In genomic region chr9:31176379-31177130, GRCm38 (mm10) we compare ENCODE assay signal across 8 mouse cellular contexts. TPM values are rescaled to one million over a fixed set of nuclear protein-coding genes. Genes with fewer than 3 reads are reported as not detected.
A peak's percentile ranks its signal among the peaks of the same experiment; 100 is the strongest.
DNase-seq lines count a peak whose midpoint lies in the region; ATAC-seq and TF ChIP-seq lines count a peak whose summit lies in the region.

No protein-coding gene starts in this region.

- no peaks in the 10 kb centered on the region; the same call in 1 of the 2 replicates for H3K4me1 ChIP-seq in liver, embryonic 11.5 days (replicated peaks; ENCODE audit: control insufficient read depth, insufficient read depth, low read length)
- H3K4me1 ChIP-seq in liver, embryonic 12.5 days = peaks cover 15% of the 10 kb centered on the region
- peaks cover 7% of the 10 kb centered on the region for H3K4me1 ChIP-seq in intestine, postnatal 0 days (replicated peaks; ENCODE audit: control insufficient read depth, insufficient read depth, low read length)
- H3K4me1 ChIP-seq in thymus, adult 2 months (replicated peaks; ENCODE audit: control insufficient read depth, insufficient read depth, low read length) = no peaks in the 10 kb centered on the region

- H3K36me3 ChIP-seq in liver, embryonic 11.5 days (ENCODE audit: control insufficient read depth, insufficient read depth, low read length) = peaks cover 11% of the 10 kb centered on the region; the same call in 1 of the 2 replicates
- H3K36me3 ChIP-seq in liver, embryonic 12.5 days = peaks cover 62% of the 10 kb centered on the region
- peaks cover 7% of the 10 kb centered on the region; the same call in 1 of the 2 replicates for H3K36me3 ChIP-seq in intestine, postnatal 0 days (ENCODE audit: control insufficient read depth, insufficient read depth)
- H3K36me3 ChIP-seq in thymus, adult 2 months (ENCODE audit: control insufficient read depth, insufficient read depth, low read length) = no peaks in the 10 kb centered on the region

- intact Hi-C loops in left cerebral cortex, postnatal 25 days (cut with DNase I) = loop anchor here (1.0 to 5.0 kb wide), 3 partner anchors 68 to 155 kb away; partner anchors contain the start of gene Prdm10

- TF ChIP-seq CTCF in intestine, postnatal 0 days (IDR thresholded peaks at IDR 0.05; ENCODE audit: low read depth) = no peak
- no peak for TF ChIP-seq CTCF in thymus, adult 2 months (IDR thresholded peaks at IDR 0.05; ENCODE audit: borderline replicate concordance, control insufficient read depth, extremely low read depth, insufficient read depth, low read length, poor library complexity)

- no peaks in the 10 kb centered on the region for H3K9me3 ChIP-seq in liver, embryonic 11.5 days (ENCODE audit: control insufficient read depth, low read length)
- no peaks in the 10 kb centered on the region for H3K9me3 ChIP-seq in liver, embryonic 12.5 days (replicated peaks)
- no peaks in the 10 kb centered on the region for H3K9me3 ChIP-seq in intestine, postnatal 0 days (ENCODE audit: control insufficient read depth)

- 89% methylated on average over 8 of the region's 8 CpGs for WGBS in liver, embryonic 11.5 days
- WGBS in liver, embryonic 12.5 days (ENCODE audit: insufficient replicate concordance) = 84% methylated on average over 8 of the region's 8 CpGs
- 46% methylated on average over 8 of the region's 8 CpGs for WGBS in intestine, postnatal 0 days
- 89% methylated on average over 8 of the region's 8 CpGs for WGBS in thymus, adult 2 months

- H3K27ac ChIP-seq in liver, embryonic 11.5 days (ENCODE audit: low read depth, low read length) = no peak overlapping the region
- no peak overlapping the region for H3K27ac ChIP-seq in liver, embryonic 12.5 days
- peak overlapping the region; percentile 37 for H3K27ac ChIP-seq in intestine, postnatal 0 days (ENCODE audit: low read depth, low read length)
- no peak overlapping the region for H3K27ac ChIP-seq in thymus, adult 2 months (ENCODE audit: control insufficient read depth, insufficient read depth, low read length)

- H3K4me2 ChIP-seq in liver, embryonic 11.5 days = no peak overlapping the region
- H3K4me2 ChIP-seq in liver, embryonic 12.5 days = no peak overlapping the region
- peak overlapping the region; percentile 24; the same call in 1 of the 2 replicates for H3K4me2 ChIP-seq in intestine, postnatal 0 days (replicated peaks; ENCODE audit: low read depth)

- peak; percentile 26 for DNase-seq in liver, embryonic 11.5 days (ENCODE audit: low spot score)
- DNase-seq in cerebellum, adult 9-11 months = peak; percentile 85
- peak; percentile 49 to 76 for DNase-seq in gastrocnemius, postnatal 4 days (ENCODE audit: low spot score in 2 of 2)
- peak; percentile 77 to 89 for DNase-seq in left cerebral cortex, postnatal 25 days (ENCODE audit: low spot score in 2 of 2)
- peak; percentile 13 for DNase-seq in retina, postnatal 7 days (ENCODE audit: low read depth, low spot score)
- no peak for DNase-seq in thymus, adult 2 months

- no peaks in the 10 kb centered on the region for H3K27me3 ChIP-seq in liver, embryonic 11.5 days (replicated peaks; ENCODE audit: control insufficient read depth, insufficient read depth, low read length)
- H3K27me3 ChIP-seq in liver, embryonic 12.5 days (replicated peaks) = no peaks in the 10 kb centered on the region
- H3K27me3 ChIP-seq in intestine, postnatal 0 days (replicated peaks; ENCODE audit: control insufficient read depth, insufficient read depth, low read length) = no peaks in the 10 kb centered on the region
- no peaks in the 10 kb centered on the region for H3K27me3 ChIP-seq in thymus, adult 2 months (ENCODE audit: control insufficient read depth, insufficient read depth, low read length)

- H3K4me3 ChIP-seq in liver, embryonic 11.5 days (ENCODE audit: low read depth, low read length) = no peak overlapping the region
- no peak overlapping the region for H3K4me3 ChIP-seq in liver, embryonic 12.5 days
- no peak overlapping the region for H3K4me3 ChIP-seq in intestine, postnatal 0 days (ENCODE audit: low read depth, low read length)
- H3K4me3 ChIP-seq in thymus, adult 2 months (ENCODE audit: control insufficient read depth, insufficient read depth, low read length) = no peak overlapping the region

- no peak overlapping the region for H3K9ac ChIP-seq in liver, embryonic 11.5 days (ENCODE audit: low read depth, low read length)
- no peak overlapping the region for H3K9ac ChIP-seq in liver, embryonic 12.5 days
- H3K9ac ChIP-seq in intestine, postnatal 0 days (ENCODE audit: low read depth, low read length) = no peak overlapping the region

- TF ChIP-seq POLR2A in thymus, adult 2 months (IDR thresholded peaks at IDR 0.05; ENCODE audit: control insufficient read depth, extremely low read depth, insufficient read depth, low read length, poor library complexity) = no peak

- ATAC-seq in liver, embryonic 11.5 days (replicated peaks; ENCODE audit: low FRiP score) = no peak
- no peak for ATAC-seq in liver, embryonic 12.5 days
- peak; percentile 98 for ATAC-seq in intestine, postnatal 0 days

RNA-seq across cellular contexts. Expression of gene Aplp2, which starts 35.1 kb away (rescaled TPM):
- 256 and 297 TPM in 2 replicates for polyA plus RNA-seq in liver, embryonic 11.5 days (2014; fragmentation: Nextera tagmentation; extraction: Ambion mirVana)
- 210 and 212 TPM in 2 replicates for polyA plus RNA-seq in liver, embryonic 12.5 days (2016; fragmentation: Nextera tagmentation; extraction: Ambion mirVana)
- total RNA-seq in gastrocnemius, postnatal 4 days (2021) = 100 to 1,000 TPM; 138 to 143 TPM
- 143 and 144 TPM in 2 replicates for polyA plus RNA-seq in intestine, postnatal 0 days (2015; fragmentation: Nextera tagmentation; extraction: Ambion mirVana)
- 100 to 1,000 TPM; 542 to 572 TPM for total RNA-seq in left cerebral cortex, postnatal 25 days (2021)
- 163 and 188 TPM in 2 replicates for polyA plus RNA-seq in thymus, adult 2 months (2012; rRNA removed)

RNA-seq across cellular contexts. Expression of gene St14, which starts 44.9 kb away (rescaled TPM):
- polyA plus RNA-seq in liver, embryonic 11.5 days (2014; fragmentation: Nextera tagmentation; extraction: Ambion mirVana) = 1.4 and 1.5 TPM in 2 replicates
- polyA plus RNA-seq in liver, embryonic 12.5 days (2016; fragmentation: Nextera tagmentation; extraction: Ambion mirVana) = 0.28 and 0.38 TPM in 2 replicates
- total RNA-seq in gastrocnemius, postnatal 4 days (2021) = under 1 TPM; 0.54 to 0.73 TPM
- 58.6 and 63.4 TPM in 2 replicates for polyA plus RNA-seq in intestine, postnatal 0 days (2015; fragmentation: Nextera tagmentation; extraction: Ambion mirVana)
- 1 to 10 TPM in 1 of 2 experiments, under 1 TPM in 1; 0.60 to 1.3 TPM for total RNA-seq in left cerebral cortex, postnatal 25 days (2021)
- polyA plus RNA-seq in thymus, adult 2 months (2012; rRNA removed) = 13.8 and 15.8 TPM in 2 replicates
